Mouse (Mus musculus): Measurements from ENCODE around the gene Cd38. TPM values are rescaled to one million over a fixed set of nuclear protein-coding genes. Genes with fewer than 3 reads are reported as not detected.

The Cd38 gene
- polyA plus RNA-seq (2012; fragmentation: generic; extraction: Trizol): 1 to 10 TPM in 1 of 2 experiments, under 1 TPM in 1; 0.20 to 1.1 TPM

DNA sequence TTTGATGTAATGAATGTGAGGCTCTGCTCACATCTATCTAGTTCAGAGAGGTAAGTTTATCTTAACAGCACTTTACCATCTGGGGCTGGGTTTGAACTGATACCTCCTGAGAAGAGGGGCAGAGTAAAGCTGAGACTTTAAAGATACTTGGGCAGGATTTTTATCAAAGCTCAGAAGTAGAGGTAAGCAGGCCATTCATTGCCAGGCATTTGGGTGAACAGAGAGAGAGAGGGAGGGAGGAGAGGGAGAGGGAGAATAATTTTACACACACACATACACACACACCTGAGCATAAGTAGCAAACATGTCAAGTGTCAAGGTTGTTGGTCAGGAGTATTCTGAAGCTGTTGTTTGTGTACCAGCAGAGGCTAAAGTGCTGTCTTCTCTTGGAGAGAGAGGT lies at the start of gene Cd38:
TSS of gene Cd38 (plus strand) at position 301 of the 400 bp plus-strand sequence.

DNA sequence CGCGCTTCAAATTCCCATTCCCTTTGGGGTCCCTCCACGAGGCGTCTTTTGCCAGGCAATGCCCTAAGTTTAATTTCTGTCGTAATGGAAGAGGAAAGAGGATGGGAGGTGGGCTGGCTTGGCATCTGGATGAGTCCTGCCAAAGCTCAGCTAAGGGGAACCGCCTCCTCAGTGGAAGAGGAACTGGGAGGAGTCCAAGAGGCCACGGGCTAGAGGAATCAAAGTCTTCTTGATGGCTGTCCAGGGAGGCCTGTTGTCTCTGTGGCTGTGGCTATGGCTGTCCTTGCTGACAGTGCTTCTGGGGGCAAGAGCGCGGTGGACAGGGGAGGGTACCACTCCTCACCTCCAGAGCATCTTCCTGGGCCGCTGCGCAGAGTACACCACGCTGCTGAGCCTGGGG lies 49.7 kb upstream of the Cd38 start, which contains the start of gene Bst1:
TSS of gene Bst1 (plus strand) at position 191 of the 400 bp plus-strand sequence.

DNA sequence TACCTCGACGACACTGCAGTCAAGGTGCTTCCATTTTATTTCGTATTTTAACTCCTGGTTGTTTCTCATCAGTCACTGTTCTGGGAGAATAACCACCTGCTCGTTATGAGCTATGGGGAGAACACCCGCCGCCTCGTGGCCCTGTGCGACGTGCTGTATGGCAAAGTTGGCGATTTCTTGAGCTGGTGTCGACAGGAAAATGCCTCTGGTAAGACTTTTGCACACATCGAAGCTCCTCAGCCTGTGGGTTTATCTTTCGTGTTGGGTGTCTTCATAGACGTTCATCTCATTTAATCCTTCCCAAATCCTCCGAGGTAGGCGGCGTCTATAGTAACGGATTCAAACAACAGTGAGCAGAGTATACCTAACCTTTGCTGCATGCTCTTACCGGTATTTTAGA lies 46.8 kb upstream of the Cd38 start, which contains the start of gene Fbxl5:
TSS of gene Fbxl5 (minus strand) at position 101 of the 400 bp plus-strand sequence.

DNA sequence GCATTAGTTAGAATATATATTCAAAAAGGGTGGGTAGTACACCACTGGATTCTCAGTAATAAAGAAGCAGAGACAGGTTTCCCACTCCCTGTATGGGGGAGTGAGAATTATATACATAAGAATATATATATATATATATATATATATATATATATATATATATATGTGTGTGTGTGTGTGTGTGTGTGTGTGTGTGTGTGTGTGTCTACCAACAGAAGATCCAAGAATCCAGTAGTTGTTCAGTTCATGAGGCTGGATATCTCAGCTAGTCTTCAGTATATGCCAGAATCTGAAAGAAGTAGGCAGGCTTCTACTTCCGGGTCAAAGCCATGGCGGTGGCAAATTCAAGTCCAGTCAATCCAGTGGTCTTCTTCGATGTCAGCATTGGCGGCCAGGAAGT lies 44.5 kb downstream of the Cd38 start, which contains the start of gene Gm7879:
TSS of gene Gm7879 (plus strand) at position 301 of the 400 bp plus-strand sequence.

Other genes with a start within 250 kb of the Cd38 start
- gene Cc2d2a, start 206.2 kb upstream of the Cd38 start, polyA plus RNA-seq (2012; fragmentation: generic; extraction: Trizol): 1 to 10 TPM in 1 of 2 experiments, under 1 TPM in 1; 0.40 to 6.4 TPM
- under 1 TPM in 1 of 2 experiments, not detected in 1; 0.12 TPM for gene Bst1, start 49.7 kb upstream of the Cd38 start, polyA plus RNA-seq (2012; fragmentation: generic; extraction: Trizol)
- gene Fbxl5, start 46.9 kb upstream of the Cd38 start, polyA plus RNA-seq (2012; fragmentation: generic; extraction: Trizol): 10 to 100 TPM in 1 of 2 experiments, 1 to 10 TPM in 1; 1.9 to 12.0 TPM
- gene Gm7879, start 44.6 kb downstream of the Cd38 start, polyA plus RNA-seq (2012; fragmentation: generic; extraction: Trizol): 10 to 100 TPM; 21.1 to 32.4 TPM
- gene Fgfbp1, start 113.2 kb downstream of the Cd38 start, polyA plus RNA-seq (2012; fragmentation: generic; extraction: Trizol): under 1 TPM; 0.02 to 0.04 TPM
- not detected for gene Prom1, start 233.5 kb downstream of the Cd38 start, polyA plus RNA-seq (2012; fragmentation: generic; extraction: Trizol)

All from C3H10T1/2 (cell line).